Mouse (Mus musculus): Measurements from ENCODE around the gene Repin1.
A peak's percentile ranks its signal among the peaks of the same experiment; 100 is the strongest.

- TF ChIP-seq CTCF (conservative IDR thresholded peaks at IDR 0.05; ENCODE audit: low read length), result peak; percentile 69
- TF ChIP-seq POU5F1 (IDR thresholded peaks at IDR 0.05; ENCODE audit: borderline replicate concordance, low read length), result no peak
- no peak for TF ChIP-seq NANOG (IDR thresholded peaks at IDR 0.05; ENCODE audit: borderline replicate concordance, low read length)
Measured at GRCm38 (mm10) chr6:48645660-48646308, 52.1 kb downstream of the Repin1 start.

Measured in E14TG2a.4 (cell line).